ENCODE assay signal across 8 mouse cellular contexts in the genomic region with DNA sequence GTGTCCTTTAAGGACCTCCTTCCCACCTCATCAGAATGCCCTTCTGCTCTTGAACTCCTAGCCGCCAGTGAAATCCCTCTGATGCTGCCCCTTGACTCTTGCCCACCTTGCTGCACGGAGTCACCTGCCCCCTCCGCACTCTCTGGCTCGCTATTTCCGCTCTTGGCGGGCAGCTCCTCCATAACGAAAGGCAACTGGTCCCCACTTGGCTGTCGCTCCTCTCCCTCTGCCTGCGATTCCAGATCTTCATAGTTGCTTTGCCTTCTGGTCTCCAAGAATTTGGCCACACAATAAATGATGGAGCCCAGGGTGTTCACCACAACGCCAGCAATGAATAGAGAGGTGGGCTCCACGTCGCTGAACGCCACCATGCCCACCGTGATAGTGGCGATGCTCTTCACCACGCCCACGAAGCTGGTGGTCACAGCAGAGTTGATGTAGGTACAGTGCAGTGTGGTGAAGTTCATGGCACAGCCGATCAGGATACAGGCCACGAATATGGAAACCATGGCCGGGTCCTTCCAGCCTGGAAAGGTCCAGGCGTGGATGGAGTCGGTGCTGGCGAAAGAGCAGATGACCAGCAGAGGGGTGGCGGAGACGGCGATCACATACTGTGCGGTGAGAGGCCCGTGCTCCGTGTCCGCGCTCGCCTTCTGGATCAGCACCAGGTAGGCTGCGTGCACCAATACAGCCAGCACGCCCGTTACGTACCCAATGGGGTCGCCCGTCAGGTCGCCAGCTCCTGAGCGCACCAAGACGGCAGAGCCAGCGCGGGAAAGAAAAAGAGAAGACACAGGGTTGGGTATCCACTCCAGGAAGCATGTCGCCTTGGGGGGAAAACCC. TPM values are rescaled to one million over a fixed set of nuclear protein-coding genes. Genes with fewer than 3 reads are reported as not detected.
A peak's percentile ranks its signal among the peaks of the same experiment; 100 is the strongest.
DNase-seq lines count a peak whose midpoint lies in the region; ATAC-seq and TF ChIP-seq lines count a peak whose summit lies in the region.

No protein-coding gene starts in this region.

- no peak for ATAC-seq in kidney, embryonic 15.5 days (replicated peaks; ENCODE audit: low FRiP score)
- ATAC-seq in forebrain, postnatal 0 days, result no peak
- peak; percentile 10; the same call in 1 of the 2 replicates for ATAC-seq in midbrain, embryonic 11.5 days (ENCODE audit: low FRiP score)

- peaks cover 62% of the 10 kb centered on the region for H3K27me3 ChIP-seq in kidney, embryonic 15.5 days
- peaks cover 49% of the 10 kb centered on the region for H3K27me3 ChIP-seq in forebrain, postnatal 0 days (ENCODE audit: insufficient read depth, low read length)
- peaks cover 49% of the 10 kb centered on the region for H3K27me3 ChIP-seq in midbrain, embryonic 11.5 days (ENCODE audit: control insufficient read depth, insufficient read depth, low read length)

- DNase-seq in kidney, postnatal 36 days, result no peak
- DNase-seq in embryo, embryonic 10 days (ENCODE audit: low spot score), result peak; percentile 34
- DNase-seq in forebrain, postnatal 0 days, result no peak
- DNase-seq in midbrain, embryonic 11.5 days (ENCODE audit: low spot score, missing footprints), result peak; percentile 85
- DNase-seq in c-Kit-positive CD71-positive TER-119-positive erythroid progenitor cells, embryonic 14.5 days (ENCODE audit: low spot score), result no peak
- DNase-seq in spleen, adult 18-20 months, result no peak
- DNase-seq in urinary bladder, postnatal 14 days (ENCODE audit: low spot score), result no peak

- peaks cover 33% of the 10 kb centered on the region for H3K4me1 ChIP-seq in kidney, embryonic 15.5 days
- 0 out of 2 replicates have a peak, but pooled peaks cover 8% of the 10 kb centered on the region for H3K4me1 ChIP-seq in forebrain, postnatal 0 days (ENCODE audit: insufficient read depth)
- H3K4me1 ChIP-seq in midbrain, embryonic 11.5 days (ENCODE audit: control insufficient read depth, insufficient read depth, low read length), result peaks cover 22% of the 10 kb centered on the region

- H3K4me2 ChIP-seq in kidney, embryonic 15.5 days, result peak overlapping the region; percentile 99
- peak overlapping the region; percentile 99 for H3K4me2 ChIP-seq in forebrain, postnatal 0 days (ENCODE audit: low read depth)
- H3K4me2 ChIP-seq in midbrain, embryonic 11.5 days, result peak overlapping the region; percentile 100

- H3K4me3 ChIP-seq in kidney, embryonic 15.5 days (replicated peaks), result peak overlapping the region; percentile 57
- peak overlapping the region; percentile 56 for H3K4me3 ChIP-seq in forebrain, postnatal 0 days (ENCODE audit: low read depth, low read length)
- H3K4me3 ChIP-seq in midbrain, embryonic 11.5 days (ENCODE audit: low read depth, low read length), result peak overlapping the region; percentile 60

- H3K36me3 ChIP-seq in kidney, embryonic 15.5 days, result no peaks in the 10 kb centered on the region
- no peaks in the 10 kb centered on the region for H3K36me3 ChIP-seq in forebrain, postnatal 0 days (ENCODE audit: insufficient read depth)
- no peaks in the 10 kb centered on the region for H3K36me3 ChIP-seq in midbrain, embryonic 11.5 days (ENCODE audit: control insufficient read depth, insufficient read depth, low read length)

- 6% methylated on average over 44 of the region's 44 CpGs for WGBS in kidney, embryonic 15.5 days
- 8% methylated on average over 44 of the region's 44 CpGs for WGBS in forebrain, postnatal 0 days
- 4% methylated on average over 44 of the region's 44 CpGs for WGBS in midbrain, embryonic 11.5 days

- no peak for TF ChIP-seq CTCF in forebrain, postnatal 0 days (IDR thresholded peaks at IDR 0.05; ENCODE audit: low read depth)

- no peak overlapping the region for H3K9ac ChIP-seq in kidney, embryonic 15.5 days
- no peak overlapping the region for H3K9ac ChIP-seq in forebrain, postnatal 0 days
- no peak overlapping the region for H3K9ac ChIP-seq in midbrain, embryonic 11.5 days (ENCODE audit: low read length)

- no peak overlapping the region for H3K27ac ChIP-seq in kidney, embryonic 15.5 days
- no peak overlapping the region for H3K27ac ChIP-seq in forebrain, postnatal 0 days (ENCODE audit: low read depth, low read length)
- H3K27ac ChIP-seq in midbrain, embryonic 11.5 days (ENCODE audit: low read depth, low read length), result no peak overlapping the region

- no peaks in the 10 kb centered on the region for H3K9me3 ChIP-seq in kidney, embryonic 15.5 days (replicated peaks)
- no peaks in the 10 kb centered on the region for H3K9me3 ChIP-seq in forebrain, postnatal 0 days (ENCODE audit: low read length)
- no peaks in the 10 kb centered on the region for H3K9me3 ChIP-seq in midbrain, embryonic 11.5 days (ENCODE audit: control insufficient read depth, low read length)

RNA-seq across cellular contexts. Expression of a gene that starts 2.1 kb away (rescaled TPM):
- polyA plus RNA-seq in kidney, embryonic 15.5 days (2015; fragmentation: Nextera tagmentation; extraction: Ambion mirVana), result 0.22 and 1.1 TPM in 2 replicates
- total RNA-seq in forebrain, postnatal 0 days (2014; rRNA removed), result 1.5 and 2.5 TPM in 2 replicates
- 1.8 and 2.2 TPM in 2 replicates for polyA plus RNA-seq in forebrain, postnatal 0 days (2015; fragmentation: Nextera tagmentation; extraction: Ambion mirVana)
- 0.63 and 0.68 TPM in 2 replicates for polyA plus RNA-seq in midbrain, embryonic 11.5 days (2014; fragmentation: Nextera tagmentation; extraction: Ambion mirVana)

RNA-seq across cellular contexts. Expression of a gene that starts 58.3 kb away (rescaled TPM):
- 36.0 and 38.2 TPM in 2 replicates for polyA plus RNA-seq in kidney, embryonic 15.5 days (2015; fragmentation: Nextera tagmentation; extraction: Ambion mirVana)
- 26.5 and 38.2 TPM in 2 replicates for total RNA-seq in forebrain, postnatal 0 days (2014; rRNA removed)
- polyA plus RNA-seq in forebrain, postnatal 0 days (2015; fragmentation: Nextera tagmentation; extraction: Ambion mirVana), result 31.2 and 33.8 TPM in 2 replicates
- polyA plus RNA-seq in midbrain, embryonic 11.5 days (2014; fragmentation: Nextera tagmentation; extraction: Ambion mirVana), result 33.4 and 33.6 TPM in 2 replicates

Comparison
In these comparisons a context has a peak if more than half of its experiments do, and no peak if none do; other contexts are left out.
1. DNase-seq: peak in embryo, embryonic 10 days (single experiment) and midbrain, embryonic 11.5 days (single experiment); none in kidney, postnatal 36 days (0 of 2), forebrain, postnatal 0 days (single experiment), c-Kit-positive CD71-positive TER-119-positive erythroid progenitor cells, embryonic 14.5 days (single experiment), spleen, adult 18-20 months (0 of 2) and urinary bladder, postnatal 14 days (single experiment).
2. Peak in every context shown above with its lines, with median percentiles within 50 percentile points of each other: H3K4me2 ChIP-seq and H3K4me3 ChIP-seq.